Mouse (Mus musculus): ENCODE data around the gene Tnnc2. TPM values are rescaled to one million over a fixed set of nuclear protein-coding genes. Genes with fewer than 3 reads are reported as not detected.

Tnnc2 gene
- polyA plus RNA-seq, 1 experiment from 2014 or later, result 0.97 TPM

DNA sequence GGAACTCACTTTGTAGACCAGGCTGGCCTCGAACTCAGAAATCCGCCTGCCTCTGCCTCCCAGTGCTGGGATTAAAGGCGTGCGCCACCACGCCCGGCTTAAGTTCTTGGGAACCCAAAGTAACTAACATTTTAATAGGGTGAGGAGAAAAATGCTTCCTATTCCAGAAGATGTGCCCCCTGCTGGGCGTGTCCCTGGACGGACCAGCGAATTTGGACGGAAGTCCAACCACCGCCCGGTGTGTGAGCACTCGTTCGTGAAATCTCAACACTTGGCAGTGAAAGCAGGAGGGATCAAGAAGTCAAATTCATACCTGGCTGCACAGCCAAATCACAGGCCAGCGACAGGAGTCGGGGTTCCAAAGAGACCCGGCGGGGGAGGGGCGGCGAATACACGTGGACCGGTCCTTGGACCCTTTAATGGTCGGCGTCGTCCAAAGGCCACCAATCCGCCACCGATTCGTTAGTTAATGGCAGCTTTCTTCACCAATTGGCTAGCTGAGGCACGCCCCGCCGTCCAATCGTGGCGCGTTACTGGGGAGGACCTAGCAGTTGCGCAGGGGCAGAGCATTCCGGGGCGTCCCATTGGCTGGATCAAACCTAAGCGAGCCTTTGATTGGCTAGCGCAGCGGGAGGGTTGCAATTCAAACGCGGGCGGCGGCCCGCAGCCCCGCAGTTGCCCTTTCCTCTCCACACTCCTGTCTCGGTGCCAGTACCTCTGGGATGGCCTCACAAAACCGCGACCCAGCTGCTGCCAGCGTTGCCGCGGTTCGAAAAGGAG, 10.3 kb downstream of the Tnnc2 start, which contains the start of gene Ube2c:
Gene Ube2c, plus strand, starts transcription at position 641 of the 780 bp plus-strand sequence.
- Histone ChIP-seq H3K4me1 (replicated peaks) (peaks cover 10% of the 10 kb centered on the region), H3K36me3 (peaks cover 28% of the 10 kb centered on the region), H3K4me3 (peak within 1 kb of the TSS; percentile 74), H3K9ac (peak within 1 kb of the TSS; percentile 51), H3K27me3 (no peaks in the 10 kb centered on the region), H3K4me2 (peak within 1 kb of the TSS; percentile 97), H3K27ac (replicated peaks) (peak within 1 kb of the TSS; percentile 38; the same call in 1 of the 2 replicates), H3K9me3 (no peaks in the 10 kb centered on the region)
- 3% methylated on average over 53 of the region's 53 CpGs for WGBS
- ATAC-seq (ENCODE audit: low FRiP score, low read depth), result peak; percentile 100

GRCm38 (mm10) chr2:164767812-164768540, 11.8 kb downstream of the Tnnc2 start:
- peaks cover 34% of the 10 kb centered on the region for H3K36me3 ChIP-seq
- ATAC-seq (ENCODE audit: low FRiP score, low read depth), result no peak
- 94% methylated on average over 15 of the region's 15 CpGs for WGBS
- H3K27ac ChIP-seq (replicated peaks), result no peak overlapping the region
- no peak overlapping the region for H3K9ac ChIP-seq
- no peak overlapping the region for H3K4me2 ChIP-seq
- no peak overlapping the region for H3K4me3 ChIP-seq
- H3K27me3 ChIP-seq, result no peaks in the 10 kb centered on the region
- no peaks in the 10 kb centered on the region for H3K9me3 ChIP-seq
- peaks cover 10% of the 10 kb centered on the region for H3K4me1 ChIP-seq (replicated peaks)

GRCm38 (mm10) chr2:164765841-164766240, 13.9 kb downstream of the Tnnc2 start:
- H3K27ac ChIP-seq (replicated peaks), result no peak overlapping the region
- H3K9me3 ChIP-seq, result no peaks in the 10 kb centered on the region
- H3K4me1 ChIP-seq (replicated peaks), result peaks cover 10% of the 10 kb centered on the region
- no peak for ATAC-seq (ENCODE audit: low FRiP score, low read depth)
- peaks cover 54% of the 10 kb centered on the region for H3K36me3 ChIP-seq
- WGBS, result 75% methylated on average over 3 of the region's 3 CpGs
- no peak overlapping the region for H3K4me3 ChIP-seq
- no peaks in the 10 kb centered on the region for H3K27me3 ChIP-seq
- H3K9ac ChIP-seq, result no peak overlapping the region
- H3K4me2 ChIP-seq, result no peak overlapping the region

GRCm38 (mm10) chr2:164762593-164762992, 17.2 kb downstream of the Tnnc2 start:
- Histone ChIP-seq H3K9me3 (no peaks in the 10 kb centered on the region), H3K9ac (no peak overlapping the region), H3K27me3 (no peaks in the 10 kb centered on the region), H3K4me2 (no peak overlapping the region), H3K4me1 (replicated peaks) (no peaks in the 10 kb centered on the region), H3K27ac (replicated peaks) (no peak overlapping the region), H3K4me3 (no peak overlapping the region), H3K36me3 (peaks cover 81% of the 10 kb centered on the region)
- no peak for ATAC-seq (ENCODE audit: low FRiP score, low read depth)
- WGBS, result 90% methylated on average over 7 of the region's 7 CpGs

DNA sequence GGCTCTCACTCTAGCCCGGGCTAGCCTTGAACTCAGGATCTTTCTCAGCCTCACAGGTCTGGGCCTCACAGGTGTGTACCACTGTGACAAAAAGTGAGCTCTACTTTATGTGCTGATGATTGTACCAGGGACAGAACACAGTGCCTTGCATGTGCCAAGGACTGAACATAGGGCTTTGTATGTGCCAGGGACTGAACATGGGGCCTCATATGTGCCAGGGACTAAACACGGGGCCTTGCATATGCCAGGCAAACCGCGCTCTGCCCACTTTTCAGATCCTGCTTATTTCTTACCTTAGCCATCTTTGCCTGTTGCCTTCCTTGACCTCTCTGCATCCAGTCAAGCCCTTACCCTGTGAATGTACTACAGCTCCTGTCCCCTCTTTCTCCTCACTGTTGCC, 17.8 kb downstream of the Tnnc2 start:
- Histone ChIP-seq H3K27ac (replicated peaks) (no peak overlapping the region), H3K9ac (no peak overlapping the region), H3K4me3 (no peak overlapping the region), H3K36me3 (peaks cover 81% of the 10 kb centered on the region), H3K27me3 (no peaks in the 10 kb centered on the region), H3K9me3 (no peaks in the 10 kb centered on the region), H3K4me1 (replicated peaks) (no peaks in the 10 kb centered on the region), H3K4me2 (no peak overlapping the region)
- WGBS, result 95% methylated on average over 4 of the region's 4 CpGs
- no peak for ATAC-seq (ENCODE audit: low FRiP score, low read depth)

GRCm38 (mm10) chr2:164761502-164761901, 18.3 kb downstream of the Tnnc2 start:
- ATAC-seq (ENCODE audit: low FRiP score, low read depth), result no peak
- 90% methylated on average over 2 of the region's 2 CpGs for WGBS
- Histone ChIP-seq H3K4me3 (no peak overlapping the region), H3K27me3 (no peaks in the 10 kb centered on the region), H3K27ac (replicated peaks) (no peak overlapping the region), H3K4me1 (replicated peaks) (no peaks in the 10 kb centered on the region), H3K9me3 (no peaks in the 10 kb centered on the region), H3K4me2 (no peak overlapping the region), H3K36me3 (peaks cover 83% of the 10 kb centered on the region), H3K9ac (no peak overlapping the region)

DNA sequence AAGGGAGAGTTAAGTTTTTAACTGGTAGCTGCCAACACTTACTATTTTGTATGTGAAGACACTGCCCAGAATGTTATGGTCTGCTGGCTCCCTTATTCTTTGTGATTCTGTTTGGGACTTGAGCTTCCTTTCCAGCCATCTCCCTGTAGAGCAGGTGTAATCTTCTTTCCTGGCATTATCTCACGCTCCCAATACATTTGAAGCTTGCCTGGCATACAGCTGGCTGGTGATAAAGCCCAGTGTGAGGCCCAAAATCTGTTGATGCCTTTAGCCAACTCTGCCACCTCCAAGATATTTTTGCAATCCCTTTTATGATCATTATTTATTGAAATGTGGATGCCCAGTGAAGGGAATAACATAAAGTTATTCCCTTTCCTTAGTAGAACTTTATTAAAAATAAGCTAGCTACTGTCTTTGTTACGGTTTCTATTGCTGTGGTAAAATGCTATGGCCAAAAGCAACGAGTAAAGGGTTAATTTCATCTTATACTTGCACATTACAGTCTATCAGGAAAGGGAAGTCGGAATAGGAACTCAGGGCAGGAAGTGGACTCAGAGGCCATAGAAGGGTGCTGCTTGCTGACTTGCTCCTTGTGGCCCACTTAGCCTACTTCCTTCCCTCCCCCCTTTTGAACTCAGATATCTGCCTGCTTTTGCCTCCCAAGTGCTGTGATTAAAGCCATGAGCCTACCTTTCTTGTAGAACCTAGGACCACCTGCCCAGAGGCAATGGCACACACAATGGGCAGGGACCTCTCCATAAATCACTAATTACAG, 19.5 kb downstream of the Tnnc2 start:
- no peak overlapping the region for H3K4me2 ChIP-seq
- 91% methylated on average over 4 of the region's 4 CpGs for WGBS
- H3K9ac ChIP-seq, result no peak overlapping the region
- no peak overlapping the region for H3K4me3 ChIP-seq
- H3K9me3 ChIP-seq, result no peaks in the 10 kb centered on the region
- no peaks in the 10 kb centered on the region for H3K4me1 ChIP-seq (replicated peaks)
- peaks cover 81% of the 10 kb centered on the region for H3K36me3 ChIP-seq
- no peak overlapping the region for H3K27ac ChIP-seq (replicated peaks)
- H3K27me3 ChIP-seq, result no peaks in the 10 kb centered on the region
- ATAC-seq (ENCODE audit: low FRiP score, low read depth), result no peak

DNA sequence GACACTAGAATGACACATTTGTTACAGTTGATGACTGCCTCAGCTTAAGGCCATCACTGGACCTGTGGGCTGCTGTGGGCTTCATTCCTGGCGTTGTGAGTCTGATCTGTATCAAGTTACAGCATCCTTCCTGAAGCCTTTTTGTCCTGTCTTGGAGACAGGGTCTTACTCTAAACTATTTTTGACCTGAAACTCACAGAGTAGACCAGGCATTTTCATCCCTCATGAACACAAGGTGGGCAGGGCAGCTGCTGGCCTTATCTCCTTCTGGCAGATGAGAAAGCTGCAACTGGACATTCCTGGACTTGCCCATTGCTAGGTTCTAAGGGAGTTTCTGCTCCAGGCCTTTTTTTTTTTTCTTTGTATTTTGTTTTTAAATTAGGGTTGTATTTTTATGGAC, 21.1 kb downstream of the Tnnc2 start:
- Histone ChIP-seq H3K36me3 (peaks cover 92% of the 10 kb centered on the region), H3K4me1 (replicated peaks) (no peaks in the 10 kb centered on the region), H3K9ac (no peak overlapping the region), H3K27me3 (no peaks in the 10 kb centered on the region), H3K27ac (replicated peaks) (no peak overlapping the region), H3K4me3 (no peak overlapping the region), H3K4me2 (no peak overlapping the region), H3K9me3 (no peaks in the 10 kb centered on the region)
- no peak for ATAC-seq (ENCODE audit: low FRiP score, low read depth)
- WGBS, result 80% methylated on average over 1 of the region's 1 CpGs

DNA sequence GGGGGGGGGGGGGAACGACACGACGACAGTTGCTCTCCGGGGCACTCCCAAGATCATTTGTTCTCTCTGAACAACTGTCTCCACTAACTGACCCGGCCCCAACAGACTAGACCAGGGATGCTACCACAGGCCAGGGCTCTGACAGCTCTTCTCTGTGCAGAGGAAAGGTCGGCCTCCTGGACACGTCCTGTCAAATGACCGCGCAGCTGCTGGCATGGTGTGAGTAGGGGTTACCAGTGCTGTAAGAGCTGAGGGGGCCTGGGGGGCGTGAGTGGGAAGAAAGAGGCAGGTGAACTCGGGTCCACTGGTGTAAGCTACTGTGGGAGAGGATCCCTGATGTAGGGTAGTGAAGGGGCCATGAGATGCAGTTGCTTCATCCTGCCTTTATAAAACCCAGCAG, 21.9 kb downstream of the Tnnc2 start:
- WGBS, result 93% methylated on average over 11 of the region's 11 CpGs
- Histone ChIP-seq H3K9ac (no peak overlapping the region), H3K27ac (replicated peaks) (no peak overlapping the region), H3K9me3 (no peaks in the 10 kb centered on the region), H3K4me1 (replicated peaks) (no peaks in the 10 kb centered on the region), H3K36me3 (peaks cover 91% of the 10 kb centered on the region), H3K4me3 (no peak overlapping the region), H3K4me2 (no peak overlapping the region), H3K27me3 (no peaks in the 10 kb centered on the region)
- no peak for ATAC-seq (ENCODE audit: low FRiP score, low read depth)

GRCm38 (mm10) chr2:164754800-164755199, 25.0 kb downstream of the Tnnc2 start:
- Histone ChIP-seq H3K4me2 (no peak overlapping the region), H3K9ac (no peak overlapping the region), H3K27ac (replicated peaks) (no peak overlapping the region), H3K27me3 (no peaks in the 10 kb centered on the region), H3K9me3 (no peaks in the 10 kb centered on the region), H3K4me3 (no peak overlapping the region), H3K4me1 (replicated peaks) (no peaks in the 10 kb centered on the region), H3K36me3 (peaks cover 76% of the 10 kb centered on the region)
- no peak for ATAC-seq (ENCODE audit: low FRiP score, low read depth)
- WGBS, result 84% methylated on average over 2 of the region's 2 CpGs

DNA sequence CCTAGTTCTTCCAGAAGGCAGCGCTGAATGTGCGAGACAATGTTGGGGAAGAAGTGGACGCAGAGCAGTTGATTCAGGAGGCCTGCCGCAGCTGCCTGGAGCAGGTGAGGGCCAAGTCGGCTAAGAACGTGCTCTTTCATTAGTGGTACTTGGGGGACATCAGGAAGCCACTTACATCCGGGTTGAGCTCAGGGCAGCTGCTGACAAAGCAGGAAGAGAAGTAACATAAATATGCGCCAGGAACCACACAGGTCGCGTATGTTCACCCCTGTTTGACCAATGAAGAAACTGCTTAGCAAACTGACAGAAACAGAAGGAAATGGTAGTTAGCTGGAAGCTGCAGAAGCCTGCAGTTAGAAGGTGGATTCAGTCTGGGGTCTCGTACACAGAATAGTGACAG, 25.7 kb downstream of the Tnnc2 start:
- peaks cover 69% of the 10 kb centered on the region for H3K36me3 ChIP-seq
- no peak overlapping the region for H3K9ac ChIP-seq
- no peak overlapping the region for H3K4me3 ChIP-seq
- no peaks in the 10 kb centered on the region for H3K9me3 ChIP-seq
- H3K4me1 ChIP-seq (replicated peaks), result no peaks in the 10 kb centered on the region; the same call in 1 of the 2 replicates
- WGBS, result 86% methylated on average over 11 of the region's 11 CpGs
- no peak overlapping the region for H3K4me2 ChIP-seq
- H3K27me3 ChIP-seq, result no peaks in the 10 kb centered on the region
- no peak for ATAC-seq (ENCODE audit: low FRiP score, low read depth)
- no peak overlapping the region for H3K27ac ChIP-seq (replicated peaks)

DNA sequence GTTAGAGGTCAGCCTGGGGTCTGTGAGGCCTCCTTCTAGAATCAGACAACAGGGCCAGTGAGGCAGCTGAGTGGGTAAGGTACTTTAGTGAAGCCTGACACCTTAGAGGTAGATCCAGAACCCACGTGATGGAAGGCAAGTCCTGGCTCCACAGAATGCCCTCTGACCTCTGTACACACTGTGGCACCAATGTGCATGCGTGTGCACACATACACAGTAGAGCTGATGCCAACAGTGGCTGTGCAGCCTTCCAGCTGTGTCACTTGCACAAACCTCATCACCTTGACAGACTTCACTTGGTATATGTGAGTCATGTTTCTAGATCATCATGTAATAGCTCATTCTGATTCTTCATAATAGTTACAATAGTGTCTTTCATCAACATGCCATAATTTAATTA, 27.3 kb downstream of the Tnnc2 start:
- ATAC-seq (ENCODE audit: low FRiP score, low read depth), result no peak
- no peak overlapping the region for H3K27ac ChIP-seq (replicated peaks)
- H3K9me3 ChIP-seq, result no peaks in the 10 kb centered on the region
- H3K4me1 ChIP-seq (replicated peaks), result peaks cover 6% of the 10 kb centered on the region
- no peaks in the 10 kb centered on the region for H3K27me3 ChIP-seq
- no peak overlapping the region for H3K9ac ChIP-seq
- H3K4me2 ChIP-seq, result no peak overlapping the region
- 93% methylated on average over 2 of the region's 2 CpGs for WGBS
- peaks cover 62% of the 10 kb centered on the region for H3K36me3 ChIP-seq
- H3K4me3 ChIP-seq, result no peak overlapping the region
